Mouse (Mus musculus): ENCODE measurements around the gene Pde6g.

Gene Pde6g

GRCm38 (mm10) chr11:120453306-120453705 is at the start of gene Pde6g:
Gene Pde6g, minus strand, starts transcription at chr11:120453500.
- no peak for DNase-seq (ENCODE audit: low spot score)

GRCm38 (mm10) chr11:120501701-120502100 is 48.4 kb upstream of the Pde6g start:
- DNase-seq (ENCODE audit: low spot score): no peak

- no peak for DNase-seq (ENCODE audit: low spot score)
Observed at GRCm38 (mm10) chr11:120501018-120501417, 47.7 kb upstream of the Pde6g start.

- peak; percentile 73 for DNase-seq (ENCODE audit: low spot score)
Observed at GRCm38 (mm10) chr11:120500357-120500756, 47.1 kb upstream of the Pde6g start.

- no peak for DNase-seq (ENCODE audit: low spot score)
Observed at GRCm38 (mm10) chr11:120499894-120500293, 46.6 kb upstream of the Pde6g start.

GRCm38 (mm10) chr11:120498891-120499290 is 45.6 kb upstream of the Pde6g start:
- DNase-seq (ENCODE audit: low spot score): no peak

GRCm38 (mm10) chr11:120498226-120498625 is 44.9 kb upstream of the Pde6g start:
- no peak for DNase-seq (ENCODE audit: low spot score)

GRCm38 (mm10) chr11:120497436-120497835 is 44.1 kb upstream of the Pde6g start:
- DNase-seq (ENCODE audit: low spot score): no peak

- no peak for DNase-seq (ENCODE audit: low spot score)
Observed at GRCm38 (mm10) chr11:120493911-120494310, 40.6 kb upstream of the Pde6g start.

- no peak for DNase-seq (ENCODE audit: low spot score)
Observed at GRCm38 (mm10) chr11:120493351-120493750, 40.1 kb upstream of the Pde6g start.

- DNase-seq (ENCODE audit: low spot score): no peak
Observed at GRCm38 (mm10) chr11:120492878-120493203, 39.5 kb upstream of the Pde6g start.

GRCm38 (mm10) chr11:120492024-120492877 is 39.0 kb upstream of the Pde6g start:
- no peak for DNase-seq (ENCODE audit: low spot score)

GRCm38 (mm10) chr11:120491317-120492023 is 38.2 kb upstream of the Pde6g start, which contains the start of gene Slc25a10:
Gene Slc25a10, plus strand, starts transcription at chr11:120491840.
- peak; percentile 81 for DNase-seq (ENCODE audit: low spot score)

GRCm38 (mm10) chr11:120490291-120491046 is 37.2 kb upstream of the Pde6g start:
- DNase-seq (ENCODE audit: low spot score): no peak

GRCm38 (mm10) chr11:120489054-120489761 is 35.9 kb upstream of the Pde6g start:
- no peak for DNase-seq (ENCODE audit: low spot score)

- DNase-seq (ENCODE audit: low spot score): no peak
Observed at GRCm38 (mm10) chr11:120488516-120488915, 35.2 kb upstream of the Pde6g start.

- no peak for DNase-seq (ENCODE audit: low spot score)
Observed at GRCm38 (mm10) chr11:120485251-120485650, 32.0 kb upstream of the Pde6g start.

GRCm38 (mm10) chr11:120484265-120484981 is 31.1 kb upstream of the Pde6g start, which contains the start of gene Mrpl12:
Gene Mrpl12, plus strand, starts transcription at chr11:120484613.
- DNase-seq (ENCODE audit: low spot score): peak; percentile 81

- no peak for DNase-seq (ENCODE audit: low spot score)
Observed at GRCm38 (mm10) chr11:120483448-120483934, 30.2 kb upstream of the Pde6g start.

- DNase-seq (ENCODE audit: low spot score): no peak
Observed at GRCm38 (mm10) chr11:120472052-120472451, 18.8 kb upstream of the Pde6g start.

- DNase-seq (ENCODE audit: low spot score): no peak
Observed at GRCm38 (mm10) chr11:120467736-120468092, 14.4 kb upstream of the Pde6g start.

All from urinary bladder, postnatal 25 days (tissue).